Mouse (Mus musculus) megakaryocyte, embryonic 14.5 days (primary cell): ENCODE data around the gene Sik3. TPM values are rescaled to one million over a fixed set of nuclear protein-coding genes. Genes with fewer than 3 reads are reported as not detected.

Source experiments
- H3K27me3 ChIP-seq: replicated peaks from 2 replicates; pipeline ENCODE3; 2012; ENCODE audit warnings: inconsistent platforms
- H3K36me3 ChIP-seq: replicated peaks from 2 replicates; pipeline ENCODE3; 2012; ENCODE audit warnings: low read length, inconsistent platforms, mixed read lengths
- H3K4me1 ChIP-seq: 2 replicates; pipeline ENCODE4 v1.6.1; 2012; ENCODE audit warnings: inconsistent platforms
- H3K4me3 ChIP-seq: replicated peaks from 2 replicates; pipeline ENCODE3; 2012; ENCODE audit warnings: moderate library complexity, mild to moderate bottlenecking, inconsistent platforms
- H3K9me3 ChIP-seq: 2 replicates; pipeline ENCODE4 v1.6.1; 2012; ENCODE audit warnings: inconsistent platforms
- FLI1 ChIP-seq: IDR thresholded peaks from 2 replicates; pipeline ENCODE4 v1.6.1; 2012; ENCODE audit warnings: low read length, inconsistent platforms, mixed read lengths
- GATA1 ChIP-seq: IDR thresholded peaks from 3 replicates; pipeline ENCODE4 v1.6.1; 2012; ENCODE audit warnings: mixed read lengths, low read length, inconsistent platforms, borderline replicate concordance
- polyA plus RNA-seq: library from polyadenylated mRNA; stranded (reverse); fragments of >175 nt; gene quantifications from 2 replicates; pipeline ENCODE4 v1.2.3, GENCODE M21; 2012; ENCODE audit warnings: low replicate concordance; ENCODE audit not compliant: insufficient read depth

Gene Sik3
- polyA plus RNA-seq, 1 experiment = 17.3 TPM

DNA sequence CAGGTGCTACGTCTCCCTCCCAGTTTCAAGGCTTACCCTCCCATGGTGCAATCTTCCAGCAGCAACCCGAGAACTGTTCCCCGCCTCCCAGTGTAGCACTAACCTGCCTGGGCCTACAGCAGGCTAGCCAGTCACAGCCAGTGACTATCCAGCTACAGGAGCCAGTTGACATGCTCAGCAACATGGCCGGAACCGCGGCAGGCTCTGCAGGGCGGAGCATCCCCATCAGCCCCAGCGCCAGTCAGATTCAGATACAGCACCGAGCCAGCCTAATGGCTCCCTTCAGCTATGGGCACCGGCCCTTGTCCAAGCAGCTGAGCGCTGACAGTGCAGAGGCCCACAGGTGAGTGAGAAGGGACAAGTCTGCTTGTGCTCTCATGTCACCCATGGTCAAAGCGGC, 197.9 kb downstream of the Sik3 start:
- Histone ChIP-seq H3K4me1 (peaks cover 35% of the 10 kb centered on the region), H3K27me3 (no peaks in the 10 kb centered on the region), H3K9me3 (no peaks in the 10 kb centered on the region), H3K36me3 (peaks cover 100% of the 10 kb centered on the region), H3K4me3 (no peak overlapping the region)
- TF ChIP-seq GATA1 (no peak), FLI1 (no peak)

DNA sequence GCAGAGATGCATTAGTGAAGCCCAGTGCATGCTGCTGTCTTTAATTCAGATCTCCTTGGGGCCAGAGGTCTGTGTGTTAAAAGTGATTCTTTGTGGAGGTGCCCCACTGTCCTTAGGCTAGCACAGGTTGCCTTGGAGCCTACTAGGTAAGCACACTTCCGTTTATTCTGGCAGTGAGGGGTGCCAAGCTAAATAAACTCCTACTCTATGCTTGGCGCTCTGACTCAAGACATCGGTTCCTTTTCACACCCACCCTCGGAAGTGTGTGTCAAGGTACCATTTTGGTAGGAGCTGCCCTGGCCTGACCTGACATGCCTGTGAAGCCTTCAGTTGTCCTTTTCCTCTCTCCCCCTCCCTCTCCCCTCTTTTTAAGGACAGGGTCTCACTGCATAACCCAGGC, 201.7 kb downstream of the Sik3 start:
- Histone ChIP-seq H3K4me1 (peaks cover 48% of the 10 kb centered on the region), H3K4me3 (no peak overlapping the region), H3K27me3 (no peaks in the 10 kb centered on the region), H3K9me3 (no peaks in the 10 kb centered on the region), H3K36me3 (peaks cover 97% of the 10 kb centered on the region)
- TF ChIP-seq GATA1 (no peak), FLI1 (no peak)

- Histone ChIP-seq H3K27me3 (no peaks in the 10 kb centered on the region), H3K36me3 (peaks cover 97% of the 10 kb centered on the region), H3K4me1 (peaks cover 48% of the 10 kb centered on the region), H3K9me3 (no peaks in the 10 kb centered on the region), H3K4me3 (peak overlapping the region; percentile 44)
- TF ChIP-seq FLI1 (no peak), GATA1 (no peak)
These were observed 202.3 kb downstream of the Sik3 start for GRCm38 (mm10) chr9:46214946-46215337.

- Histone ChIP-seq H3K4me1 (peaks cover 48% of the 10 kb centered on the region), H3K9me3 (no peaks in the 10 kb centered on the region), H3K4me3 (peak overlapping the region; percentile 44), H3K27me3 (no peaks in the 10 kb centered on the region), H3K36me3 (peaks cover 97% of the 10 kb centered on the region)
- TF ChIP-seq GATA1 = no peak
- TF ChIP-seq FLI1 = no peak
These were observed 203.0 kb downstream of the Sik3 start for GRCm38 (mm10) chr9:46215338-46216322.

DNA sequence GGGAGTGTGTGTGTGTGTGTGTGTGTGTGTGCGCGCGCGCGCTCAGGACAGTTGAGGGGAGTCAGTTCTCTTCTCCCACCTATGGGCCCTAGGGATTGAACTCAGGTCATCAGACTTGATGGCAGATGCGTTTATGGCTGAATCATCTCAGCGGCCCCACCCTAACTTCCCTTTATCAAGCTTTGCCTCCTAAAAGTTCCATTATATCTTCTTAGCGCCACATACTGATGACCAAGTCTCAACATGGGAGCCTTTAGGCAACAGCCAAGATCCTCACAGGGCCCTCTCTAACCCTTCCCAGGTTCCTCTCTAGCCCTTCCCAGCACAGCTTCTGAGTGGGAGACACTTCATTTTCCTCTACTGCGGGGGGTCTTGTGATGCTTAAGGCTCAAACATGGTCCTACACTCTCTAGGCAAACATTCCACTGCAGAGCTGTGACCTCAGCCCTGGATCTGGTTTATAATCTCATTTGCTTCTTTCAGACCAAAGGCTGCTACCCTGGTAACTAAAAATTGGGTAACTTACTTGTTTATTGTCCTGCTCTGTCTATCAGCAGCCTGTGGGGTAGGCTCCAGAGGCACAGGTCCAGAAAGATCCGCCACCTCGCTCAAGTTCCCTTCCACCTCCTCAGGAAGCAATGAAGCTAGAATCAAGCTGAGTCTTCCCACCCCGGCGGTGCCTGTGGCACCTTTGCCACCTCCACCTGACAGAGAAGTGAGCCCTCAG, 204.3 kb downstream of the Sik3 start:
- H3K36me3 ChIP-seq = peaks cover 97% of the 10 kb centered on the region
- no peaks in the 10 kb centered on the region for H3K9me3 ChIP-seq
- H3K4me1 ChIP-seq = peaks cover 46% of the 10 kb centered on the region
- TF ChIP-seq FLI1 (no peak), GATA1 (no peak)
- no peaks in the 10 kb centered on the region for H3K27me3 ChIP-seq
- no peak overlapping the region for H3K4me3 ChIP-seq

DNA sequence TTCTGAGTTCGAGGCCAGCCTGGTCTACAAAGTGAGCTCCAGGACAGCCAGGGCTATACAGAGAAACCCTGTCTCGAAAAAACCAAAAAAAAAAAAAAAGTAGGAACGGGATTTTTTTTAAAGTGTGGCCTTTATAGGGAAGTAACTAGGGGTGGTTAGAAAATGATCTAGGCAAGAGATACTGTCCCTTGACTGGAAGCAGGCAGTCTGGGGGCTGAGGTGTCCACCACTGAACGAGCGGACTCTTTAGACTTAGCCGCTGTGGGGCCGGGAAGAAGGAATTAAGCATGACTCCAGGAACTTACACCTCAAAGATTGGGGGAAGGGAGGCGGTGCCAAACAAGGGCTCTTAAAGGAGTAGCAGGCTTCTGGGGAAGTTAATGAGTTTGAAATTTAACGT, 205.6 kb downstream of the Sik3 start:
- Histone ChIP-seq H3K36me3 (peaks cover 97% of the 10 kb centered on the region), H3K4me3 (no peak overlapping the region), H3K27me3 (no peaks in the 10 kb centered on the region), H3K9me3 (no peaks in the 10 kb centered on the region), H3K4me1 (peaks cover 42% of the 10 kb centered on the region)
- TF ChIP-seq FLI1 (no peak), GATA1 (no peak)

DNA sequence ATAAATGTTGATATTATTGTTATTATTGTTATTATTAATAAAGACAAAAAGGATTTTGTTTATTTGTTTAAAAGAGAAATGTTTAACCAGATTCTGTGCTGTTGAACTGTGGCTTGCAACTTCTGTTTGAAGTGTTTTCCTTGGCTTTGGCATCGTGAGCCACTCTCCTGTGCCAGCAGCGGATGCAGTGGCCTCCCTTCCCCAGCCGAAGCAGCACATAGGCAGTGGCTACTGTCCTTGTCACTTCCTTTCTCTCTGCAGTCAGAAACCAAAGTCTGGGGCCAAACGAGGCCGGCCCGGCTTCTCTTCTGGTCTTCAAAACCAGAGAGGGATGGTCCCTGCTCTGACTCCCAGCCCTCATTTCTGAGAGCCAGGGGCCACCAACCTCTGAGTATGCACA, 210.5 kb downstream of the Sik3 start:
- no peak overlapping the region for H3K4me3 ChIP-seq
- no peaks in the 10 kb centered on the region for H3K27me3 ChIP-seq
- peaks cover 38% of the 10 kb centered on the region for H3K4me1 ChIP-seq
- H3K36me3 ChIP-seq = peaks cover 74% of the 10 kb centered on the region
- TF ChIP-seq FLI1 = no peak
- no peak for TF ChIP-seq GATA1
- no peaks in the 10 kb centered on the region for H3K9me3 ChIP-seq

- TF ChIP-seq GATA1 (no peak), FLI1 (no peak)
- H3K9me3 ChIP-seq = no peaks in the 10 kb centered on the region
- H3K4me3 ChIP-seq = no peak overlapping the region
- H3K4me1 ChIP-seq = peaks cover 48% of the 10 kb centered on the region
- peaks cover 10% of the 10 kb centered on the region for H3K27me3 ChIP-seq
- H3K36me3 ChIP-seq = peaks cover 65% of the 10 kb centered on the region
These were observed 211.5 kb downstream of the Sik3 start for GRCm38 (mm10) chr9:46224101-46224500.

DNA sequence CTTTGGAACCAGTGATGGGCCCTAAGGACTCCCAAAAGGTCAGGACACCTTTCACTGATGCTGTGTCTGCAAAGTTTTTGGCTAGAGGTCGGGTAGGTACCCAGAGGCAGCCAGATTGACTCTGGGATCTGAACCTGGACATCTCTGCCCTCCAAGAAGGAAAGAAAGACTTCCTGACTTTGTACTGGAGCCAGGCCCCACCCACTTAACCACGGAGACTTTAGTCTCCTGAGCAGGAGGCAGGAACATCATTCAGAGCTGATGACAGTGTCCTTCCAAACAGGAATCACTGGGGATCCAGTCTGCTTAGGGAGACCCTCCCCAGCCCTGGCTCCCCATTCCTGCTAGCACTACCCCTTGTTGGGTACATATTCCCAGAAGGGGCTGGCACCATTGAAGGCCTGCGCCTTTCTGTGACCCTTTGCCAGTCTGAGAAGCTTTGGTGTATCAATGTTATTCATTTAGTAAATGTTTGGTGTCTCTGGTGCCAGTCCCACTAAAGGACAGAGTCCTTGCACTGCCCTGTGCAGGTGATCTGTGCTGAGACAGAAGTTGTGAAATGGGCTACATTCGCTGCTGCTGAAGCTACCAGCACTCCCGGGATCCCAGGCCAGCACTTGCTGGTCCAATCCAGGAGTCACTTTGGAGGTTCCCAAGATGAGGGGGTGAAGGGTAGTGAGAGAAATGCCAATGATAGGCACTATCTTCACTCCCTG, 212.5 kb downstream of the Sik3 start:
- H3K27me3 ChIP-seq = peaks cover 18% of the 10 kb centered on the region
- TF ChIP-seq FLI1 (no peak), GATA1 (no peak)
- peaks cover 58% of the 10 kb centered on the region for H3K4me1 ChIP-seq
- H3K9me3 ChIP-seq = no peaks in the 10 kb centered on the region
- H3K36me3 ChIP-seq = peaks cover 55% of the 10 kb centered on the region
- no peak overlapping the region for H3K4me3 ChIP-seq
